Mouse (Mus musculus) heart, adult 2 months (tissue): Measurements from ENCODE around the gene Gm20388. TPM values are rescaled to one million over a fixed set of nuclear protein-coding genes. Genes with fewer than 3 reads are reported as not detected.
A peak's percentile ranks its signal among the peaks of the same experiment; 100 is the strongest.

Experiments used
- DNase-seq, 2 experiments: peaks; one replicate each; pipeline ENCODE4 v3.0.0; 2021
- H3K27ac ChIP-seq: fragments of 200-600 bp; 2 replicates; pipeline ENCODE4 v1.8.1; 2022
- H3K27me3 ChIP-seq: fragments of 200-500 bp; 2 replicates; pipeline ENCODE4 v1.6.1; 2012; ENCODE audit warnings: mild to moderate bottlenecking, low read length, inconsistent platforms, mixed read lengths; ENCODE audit not compliant: control insufficient read depth, insufficient read depth
- H3K36me3 ChIP-seq: fragments of 200-500 bp; 2 replicates; pipeline ENCODE4 v1.6.1; 2012; ENCODE audit warnings: low read length, inconsistent platforms; ENCODE audit not compliant: control insufficient read depth, insufficient read depth
- H3K4me1 ChIP-seq: fragments of 200-500 bp; 2 replicates; pipeline ENCODE4 v1.6.1; 2011; ENCODE audit warnings: low read length; ENCODE audit not compliant: control insufficient read depth, insufficient read depth
- H3K4me3 ChIP-seq: fragments of 200-600 bp; 2 replicates; pipeline ENCODE4 v1.8.1; 2022
- H3K79me2 ChIP-seq: fragments of 200-500 bp; replicated peaks from 2 replicates; pipeline ENCODE4 v1.6.1; 2012; ENCODE audit warnings: mild to moderate bottlenecking, inconsistent platforms, low read length, moderate library complexity, mixed read lengths; ENCODE audit not compliant: control insufficient read depth, insufficient read depth
- H3K9ac ChIP-seq: fragments of 200-500 bp; 2 replicates; pipeline ENCODE4 v1.6.1; 2012; ENCODE audit warnings: low read depth, mild to moderate bottlenecking, control low read depth, inconsistent platforms, low read length, mixed read lengths
- CTCF ChIP-seq: fragments of 200-600 bp; IDR thresholded peaks from 2 replicates; pipeline ENCODE4 v1.8.1; 2022; ENCODE audit warnings: antibody characterized with exemption, mild to moderate bottlenecking, moderate library complexity
- EP300 ChIP-seq: fragments of 200-500 bp; IDR thresholded peaks from 2 replicates; pipeline ENCODE4 v1.6.1; 2011; ENCODE audit warnings: low read depth, low read length, control low read depth; ENCODE audit not compliant: insufficient read depth
- POLR2A ChIP-seq: fragments of 200-500 bp; IDR thresholded peaks from 2 replicates; pipeline ENCODE4 v1.6.1; 2011; ENCODE audit warnings: mild to moderate bottlenecking, low read depth, low read length, control low read depth; ENCODE audit not compliant: insufficient read depth
- WGBS: fragments of 180-500 bp; shearing (Covaris S2); methylation state at CpG from one replicate; pipeline ENCODE4 v1.1.7; 2018; 5-methylcytosine and 5-hydroxymethylcytosine counted together
- intact Hi-C: fragments of 180-260 bp; cut with DNase I; formaldehyde crosslinking; loops from one replicate; pipeline ENCODE4 v1.15.1; 2025
- polyA plus RNA-seq: library from polyadenylated mRNA; depleted of rRNA; stranded (reverse); fragments of >200 nt; gene quantifications from 2 replicates; pipeline ENCODE4 v1.2.3, GENCODE M21; 2012
- total RNA-seq, 2 experiments: library from RNA; stranded (reverse); gene quantifications; 2 replicates each; pipeline ENCODE4 v1.2.3; 2021

Gene Gm20388
- total and polyA plus RNA-seq, 3 experiments: 1.8 to 32.3 TPM; not detected in 1

DNA sequence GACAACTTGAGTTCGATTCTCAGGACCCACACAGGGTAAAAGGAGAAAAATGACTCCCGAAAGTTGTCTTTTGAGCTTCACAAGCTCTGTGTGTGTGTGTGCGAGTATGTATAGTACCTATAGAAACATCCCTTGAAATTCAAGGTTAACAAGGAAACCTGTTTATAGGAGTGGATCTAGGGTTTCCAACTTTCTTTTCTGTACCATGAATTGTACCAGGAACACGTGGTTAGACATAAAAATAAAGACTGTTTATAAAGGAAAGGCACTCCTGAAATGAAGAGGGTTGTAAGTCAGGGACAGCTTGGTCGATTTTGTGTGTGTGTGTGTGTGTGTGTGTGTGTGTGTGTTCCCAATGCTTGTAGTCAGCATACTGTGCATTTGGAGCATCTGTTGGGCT lies 1198.0 kb downstream of the Gm20388 start:
- WGBS: 13% methylated on average over 5 of the region's 5 CpGs
- Histone ChIP-seq H3K4me1 (no peaks in the 10 kb centered on the region), H3K4me3 (peak overlapping the region; percentile 97), H3K9ac (peak overlapping the region; percentile 63), H3K79me2 (no peaks in the 10 kb centered on the region), H3K27me3 (no peaks in the 10 kb centered on the region), H3K27ac (peak overlapping the region; percentile 86), H3K36me3 (no peaks in the 10 kb centered on the region)
- no peak for TF ChIP-seq EP300
- TF ChIP-seq POLR2A: no peak
- no peak for TF ChIP-seq CTCF
- intact Hi-C loops: no loop called here
- DNase-seq: no peak

DNA sequence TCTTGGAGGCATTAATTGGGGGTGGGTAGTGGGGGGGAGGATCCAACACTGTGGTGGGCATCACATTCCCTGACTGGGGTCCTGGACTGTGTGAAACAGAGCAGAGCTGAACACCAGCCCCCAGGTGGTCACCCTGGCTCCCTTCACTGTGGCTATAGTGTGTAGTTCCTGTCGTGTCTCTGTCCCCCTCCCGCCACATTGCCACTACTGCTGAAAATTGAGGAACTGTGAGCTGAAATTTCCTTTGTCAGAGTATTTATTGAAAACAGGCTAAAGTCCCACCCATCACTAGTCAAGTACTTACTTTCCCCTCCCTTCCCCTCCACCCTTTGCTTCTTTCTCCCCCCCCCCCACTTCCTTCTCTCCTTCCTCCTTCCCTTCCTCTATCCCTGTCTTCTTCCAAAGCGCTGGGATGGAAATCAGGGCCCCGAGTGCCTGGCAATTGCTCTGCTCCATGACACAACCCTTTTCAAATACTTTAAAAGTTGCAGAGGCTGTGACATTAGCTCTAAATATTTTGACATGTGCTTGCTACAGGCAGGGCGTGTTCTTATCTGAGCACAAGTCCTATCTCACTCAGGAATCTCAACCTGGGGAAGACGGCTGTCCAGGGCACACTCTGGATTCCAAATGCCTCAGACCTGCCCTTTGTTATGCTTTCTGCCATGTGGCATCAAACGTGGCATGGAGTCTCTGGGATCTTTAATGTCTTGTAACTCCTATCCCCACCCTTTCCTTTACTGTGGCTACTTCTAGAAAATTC lies 1200.7 kb downstream of the Gm20388 start:
- Histone ChIP-seq H3K27me3 (peaks cover 4% of the 10 kb centered on the region; the same call in 1 of the 2 replicates), H3K79me2 (no peaks in the 10 kb centered on the region), H3K9ac (no peak overlapping the region), H3K27ac (no peak overlapping the region), H3K36me3 (no peaks in the 10 kb centered on the region), H3K4me1 (no peaks in the 10 kb centered on the region; the same call in 1 of the 2 replicates), H3K4me3 (no peak overlapping the region)
- TF ChIP-seq POLR2A (no peak), EP300 (no peak), CTCF (no peak)
- no peak for DNase-seq
- intact Hi-C loops: no loop called here
- WGBS: 41% methylated on average over 7 of the region's 7 CpGs

DNA sequence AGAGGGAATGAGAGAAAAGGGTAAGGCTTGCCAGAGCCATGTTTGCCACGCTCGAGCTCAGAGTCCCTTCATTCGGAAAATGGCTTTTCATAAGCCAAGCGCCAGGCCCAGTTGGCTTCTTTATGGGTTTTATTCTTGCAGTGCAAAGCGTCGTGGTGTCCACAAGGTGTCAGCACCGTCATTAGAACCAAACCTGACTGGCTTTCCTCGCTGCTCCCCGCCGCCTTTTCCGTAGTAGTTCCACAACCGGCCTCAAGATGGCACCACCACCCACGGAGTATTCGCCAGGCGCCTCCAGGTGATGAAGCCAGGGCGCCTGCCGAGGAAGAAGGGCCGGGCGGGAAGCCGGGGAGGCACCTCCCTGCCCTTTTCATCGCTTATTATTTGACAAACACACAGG lies 1202.6 kb downstream of the Gm20388 start:
- Histone ChIP-seq H3K27me3 (peaks cover 18% of the 10 kb centered on the region), H3K9ac (no peak overlapping the region), H3K4me3 (no peak overlapping the region), H3K79me2 (no peaks in the 10 kb centered on the region), H3K27ac (no peak overlapping the region), H3K4me1 (no peaks in the 10 kb centered on the region; the same call in 1 of the 2 replicates), H3K36me3 (no peaks in the 10 kb centered on the region)
- WGBS: under 1% methylated on average over 21 of the region's 21 CpGs
- TF ChIP-seq CTCF (peak; percentile 100), EP300 (peak; percentile 98), POLR2A (no peak)
- DNase-seq: peak; percentile 94 to 99
- intact Hi-C loops: loop anchor here (1.0 kb wide), 3 partner anchors 116 to 400 kb away; no protein-coding TSS in a partner anchor

DNA sequence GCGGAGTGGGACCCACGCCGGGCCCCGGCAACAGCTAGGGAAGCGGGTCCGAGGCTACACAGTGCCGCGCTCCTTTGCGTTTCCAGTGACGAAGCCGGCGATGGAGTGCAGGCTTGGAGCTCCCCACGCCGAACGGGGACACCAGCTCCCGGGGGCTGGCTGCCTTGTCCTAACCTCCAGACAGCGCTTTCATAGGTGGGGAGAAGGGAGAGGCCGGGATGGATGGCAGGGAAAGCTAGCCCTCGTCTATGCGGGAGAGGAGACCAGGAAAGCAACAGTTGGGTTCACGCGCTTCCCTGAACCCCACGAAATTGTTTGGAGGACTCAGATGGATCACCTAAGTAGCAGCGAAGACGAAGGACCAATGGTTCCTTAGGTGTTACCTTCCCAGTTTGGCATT lies 1204.5 kb downstream of the Gm20388 start:
- H3K9ac ChIP-seq: no peak overlapping the region
- no peak for DNase-seq
- H3K27ac ChIP-seq: no peak overlapping the region
- WGBS: 14% methylated on average over 25 of the region's 25 CpGs
- no peaks in the 10 kb centered on the region for H3K79me2 ChIP-seq
- TF ChIP-seq POLR2A: no peak
- no peak for TF ChIP-seq CTCF
- no peak for TF ChIP-seq EP300
- peaks cover 20% of the 10 kb centered on the region for H3K27me3 ChIP-seq
- H3K4me3 ChIP-seq: no peak overlapping the region
- intact Hi-C loops: no loop called here
- no peaks in the 10 kb centered on the region; the same call in 1 of the 2 replicates for H3K4me1 ChIP-seq
- no peaks in the 10 kb centered on the region for H3K36me3 ChIP-seq

DNA sequence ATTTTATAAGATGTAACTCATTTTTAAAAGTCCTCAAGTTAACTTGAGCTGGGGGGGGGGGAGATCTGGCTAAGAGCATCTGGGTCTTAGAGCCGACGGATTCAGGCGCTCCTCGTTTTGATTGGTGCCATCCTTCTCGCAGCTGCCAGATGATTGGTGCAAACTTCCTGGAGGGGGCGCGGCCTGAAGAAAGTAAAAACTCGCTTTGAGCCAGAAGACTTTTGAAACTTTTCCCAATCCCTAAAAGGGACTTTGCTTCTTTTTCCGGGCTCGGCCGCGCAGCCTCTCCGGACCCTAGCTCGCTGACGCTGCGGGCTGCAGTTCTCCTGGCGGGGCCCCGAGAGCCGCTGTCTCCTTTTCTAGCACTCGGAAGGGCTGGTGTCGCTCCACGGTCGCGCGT lies 1205.3 kb downstream of the Gm20388 start, which contains the start of gene Foxc2:
Gene Foxc2 (plus strand): TSS at position 224 of the 400 bp plus-strand sequence.
- Histone ChIP-seq H3K27ac (peak within 1 kb of the TSS; percentile 83), H3K4me3 (peak within 1 kb of the TSS; percentile 77), H3K27me3 (peaks cover 20% of the 10 kb centered on the region), H3K9ac (peak within 1 kb of the TSS; percentile 83), H3K4me1 (no peaks in the 10 kb centered on the region; the same call in 1 of the 2 replicates), H3K79me2 (no peaks in the 10 kb centered on the region), H3K36me3 (no peaks in the 10 kb centered on the region)
- peak; percentile 85 to 91 for DNase-seq
- under 1% methylated on average over 25 of the region's 25 CpGs for WGBS
- peak; percentile 81 for TF ChIP-seq POLR2A
- TF ChIP-seq CTCF: peak; percentile 32; the same call in 1 of the 2 replicates
- no peak for TF ChIP-seq EP300
- intact Hi-C loops: no loop called here
